7 mouse cellular contexts compared by ENCODE assay signal in the genomic region with DNA sequence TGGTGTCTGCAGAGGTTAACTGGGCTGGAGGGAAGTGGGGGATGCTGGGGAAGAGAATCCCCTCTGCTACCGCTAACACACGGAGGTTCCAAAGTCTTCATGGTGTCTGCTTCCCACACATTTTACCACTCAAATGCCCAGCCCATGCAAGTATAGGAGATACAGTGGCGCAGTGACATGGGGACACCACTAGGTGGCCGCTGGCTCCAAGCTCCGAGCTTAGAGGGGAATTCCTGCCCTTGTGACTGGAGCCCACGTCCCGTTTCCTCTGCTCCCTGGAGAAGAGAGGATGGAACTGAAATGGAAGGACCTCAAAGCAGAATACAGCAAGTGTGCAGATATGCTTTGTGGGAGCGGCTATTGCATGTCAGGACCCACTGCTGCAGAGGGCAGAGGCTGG.
DNase-seq lines count a peak whose midpoint lies in the region; ATAC-seq and TF ChIP-seq lines count a peak whose summit lies in the region.

No protein-coding gene starts in this region.

- H3K9me3 ChIP-seq in midbrain, embryonic 11.5 days (ENCODE audit: control insufficient read depth, low read length), result no peaks in the 10 kb centered on the region
- no peaks in the 10 kb centered on the region for H3K9me3 ChIP-seq in midbrain, embryonic 16.5 days (replicated peaks; ENCODE audit: control insufficient read depth, low read length, poor library complexity, severe bottlenecking)
- no peaks in the 10 kb centered on the region for H3K9me3 ChIP-seq in hindbrain, postnatal 0 days (ENCODE audit: low read length)
- no peaks in the 10 kb centered on the region for H3K9me3 ChIP-seq in liver, postnatal 0 days (ENCODE audit: low read length)

- peak; percentile 90 for DNase-seq in midbrain, embryonic 11.5 days (ENCODE audit: low spot score, missing footprints)
- peak; percentile 39 for DNase-seq in adipocyte (ENCODE audit: low spot score)
- DNase-seq in cerebellum, postnatal 36 days, result peak; percentile 43 to 44
- DNase-seq in hindbrain, postnatal 0 days (ENCODE audit: low spot score), result peak; percentile 75
- peak; percentile 35 for DNase-seq in liver, postnatal 0 days
- DNase-seq in right cerebral cortex, postnatal 4 days, result peak; percentile 36

- no peak overlapping the region for H3K27ac ChIP-seq in midbrain, embryonic 11.5 days (ENCODE audit: low read depth, low read length)
- H3K27ac ChIP-seq in midbrain, embryonic 16.5 days (ENCODE audit: low read length), result no peak overlapping the region
- no peak overlapping the region for H3K27ac ChIP-seq in hindbrain, postnatal 0 days
- H3K27ac ChIP-seq in liver, postnatal 0 days (ENCODE audit: low read depth), result no peak overlapping the region

- peak; percentile 91 for TF ChIP-seq CTCF in hindbrain, postnatal 0 days (IDR thresholded peaks at IDR 0.05; ENCODE audit: low read depth)
- TF ChIP-seq CTCF in liver, postnatal 0 days (IDR thresholded peaks at IDR 0.05; ENCODE audit: low read depth), result peak; percentile 84

- H3K9ac ChIP-seq in midbrain, embryonic 11.5 days (ENCODE audit: low read length), result no peak overlapping the region
- H3K9ac ChIP-seq in midbrain, embryonic 16.5 days (ENCODE audit: low read depth, low read length), result no peak overlapping the region
- no peak overlapping the region for H3K9ac ChIP-seq in hindbrain, postnatal 0 days (replicated peaks; ENCODE audit: low read length)
- no peak overlapping the region for H3K9ac ChIP-seq in liver, postnatal 0 days (replicated peaks)

- no peaks in the 10 kb centered on the region for H3K4me1 ChIP-seq in midbrain, embryonic 11.5 days (ENCODE audit: control insufficient read depth, insufficient read depth, low read length)
- H3K4me1 ChIP-seq in midbrain, embryonic 16.5 days (ENCODE audit: control insufficient read depth, insufficient read depth, low read length), result no peaks in the 10 kb centered on the region
- no peaks in the 10 kb centered on the region for H3K4me1 ChIP-seq in hindbrain, postnatal 0 days (ENCODE audit: insufficient read depth, low read length)
- H3K4me1 ChIP-seq in liver, postnatal 0 days (ENCODE audit: insufficient read depth), result no peaks in the 10 kb centered on the region

- TF ChIP-seq EP300 in liver, postnatal 0 days (IDR thresholded peaks at IDR 0.05; ENCODE audit: low read depth), result no peak

- H3K4me3 ChIP-seq in midbrain, embryonic 11.5 days (ENCODE audit: low read depth, low read length), result no peak overlapping the region
- no peak overlapping the region for H3K4me3 ChIP-seq in midbrain, embryonic 16.5 days (ENCODE audit: low read depth, low read length)
- no peak overlapping the region for H3K4me3 ChIP-seq in hindbrain, postnatal 0 days (ENCODE audit: low read length)
- no peak overlapping the region for H3K4me3 ChIP-seq in liver, postnatal 0 days (ENCODE audit: low read depth, low read length)

- ATAC-seq in midbrain, embryonic 11.5 days (ENCODE audit: low FRiP score), result no peak
- ATAC-seq in midbrain, embryonic 16.5 days, result no peak
- no peak; the same call in 1 of the 2 replicates for ATAC-seq in hindbrain, postnatal 0 days
- no peak for ATAC-seq in liver, postnatal 0 days

- no peaks in the 10 kb centered on the region for H3K27me3 ChIP-seq in midbrain, embryonic 11.5 days (ENCODE audit: control insufficient read depth, insufficient read depth, low read length)
- H3K27me3 ChIP-seq in midbrain, embryonic 16.5 days (ENCODE audit: control insufficient read depth, insufficient read depth, low read depth, low read length), result no peaks in the 10 kb centered on the region
- no peaks in the 10 kb centered on the region for H3K27me3 ChIP-seq in hindbrain, postnatal 0 days (ENCODE audit: insufficient read depth, low read length)
- H3K27me3 ChIP-seq in liver, postnatal 0 days (ENCODE audit: insufficient read depth, low read length), result peaks cover 2% of the 10 kb centered on the region; the same call in 1 of the 2 replicates

- 17% methylated on average over 8 of the region's 8 CpGs for WGBS in midbrain, embryonic 11.5 days
- WGBS in midbrain, embryonic 16.5 days, result 13% methylated on average over 8 of the region's 8 CpGs
- 16% methylated on average over 8 of the region's 8 CpGs for WGBS in hindbrain, postnatal 0 days
- WGBS in liver, postnatal 0 days (ENCODE audit: insufficient replicate concordance), result 13% methylated on average over 8 of the region's 8 CpGs

- no peaks in the 10 kb centered on the region for H3K36me3 ChIP-seq in midbrain, embryonic 11.5 days (ENCODE audit: control insufficient read depth, insufficient read depth, low read length)
- no peaks in the 10 kb centered on the region for H3K36me3 ChIP-seq in midbrain, embryonic 16.5 days (ENCODE audit: control insufficient read depth, insufficient read depth, low read length)
- H3K36me3 ChIP-seq in hindbrain, postnatal 0 days (ENCODE audit: insufficient read depth, low read length), result no peaks in the 10 kb centered on the region
- no peaks in the 10 kb centered on the region for H3K36me3 ChIP-seq in liver, postnatal 0 days (replicated peaks; ENCODE audit: insufficient read depth, low read length)

- no peak overlapping the region for H3K4me2 ChIP-seq in midbrain, embryonic 11.5 days
- no peak overlapping the region for H3K4me2 ChIP-seq in midbrain, embryonic 16.5 days (ENCODE audit: low read length)
- no peak overlapping the region for H3K4me2 ChIP-seq in hindbrain, postnatal 0 days (ENCODE audit: low read depth, low read length)
- H3K4me2 ChIP-seq in liver, postnatal 0 days (ENCODE audit: low read depth, low read length), result no peak overlapping the region

Comparison
In these comparisons a context has a peak if more than half of its experiments do, and no peak if none do; other contexts are left out.
1. DNase-seq: peak in every context shown above with its lines; median percentile 90 in midbrain, embryonic 11.5 days; 75 in hindbrain, postnatal 0 days; 44 in cerebellum, postnatal 36 days; 39 in adipocyte; 36 in right cerebral cortex, postnatal 4 days; 35 in liver, postnatal 0 days.